Mouse (Mus musculus): ENCODE results near the gene Actr1b. TPM values are rescaled to one million over a fixed set of nuclear protein-coding genes. Genes with fewer than 3 reads are reported as not detected.

The Actr1b gene
- 80.5 and 96.8 TPM in 2 replicates for total RNA-seq (2014; rRNA removed; ENCODE audit: low replicate concordance)
- polyA plus RNA-seq (2015; fragmentation: Nextera tagmentation; extraction: Ambion mirVana), result 67.1 and 67.5 TPM in 2 replicates

GRCm38 (mm10) chr1:36714311-36714710, at the start of gene Actr1b:
Gene Actr1b, minus strand, starts transcription at chr1:36714422.
- Histone ChIP-seq H3K4me1 (ENCODE audit: control insufficient read depth, insufficient read depth) (no peaks in the 10 kb centered on the region), H3K27me3 (ENCODE audit: control insufficient read depth, insufficient read depth, low read length) (no peaks in the 10 kb centered on the region), H3K27ac (ENCODE audit: low read depth) (no peak within 1 kb of the TSS), H3K4me3 (ENCODE audit: low read depth, low read length) (no peak within 1 kb of the TSS), H3K9ac (replicated peaks; ENCODE audit: low read depth, low read length) (no peak within 1 kb of the TSS), H3K4me2 (ENCODE audit: low read depth, low read length) (no peak within 1 kb of the TSS), H3K36me3 (replicated peaks; ENCODE audit: control insufficient read depth, insufficient read depth, low read length) (no peaks in the 10 kb centered on the region), H3K9me3 (replicated peaks; ENCODE audit: control insufficient read depth, low read length) (no peaks in the 10 kb centered on the region)
- TF ChIP-seq EP300 (IDR thresholded peaks at IDR 0.05; ENCODE audit: low read depth) (no peak), CTCF (IDR thresholded peaks at IDR 0.05; ENCODE audit: low read depth) (no peak)
- WGBS, result 66% methylated on average over 5 of the region's 5 CpGs
- ATAC-seq (ENCODE audit: insufficient read depth, low read depth), result no peak
- no peak for DNase-seq (ENCODE audit: low spot score)

GRCm38 (mm10) chr1:36761568-36761967, 47.3 kb upstream of the Actr1b start, which contains the start of gene Zap70:
Gene Zap70, plus strand, starts transcription at chr1:36761798.
- peak within 1 kb of the TSS; percentile 4; the same call in 1 of the 2 replicates for H3K4me2 ChIP-seq (ENCODE audit: low read depth, low read length)
- no peaks in the 10 kb centered on the region for H3K27me3 ChIP-seq (ENCODE audit: control insufficient read depth, insufficient read depth, low read length)
- no peaks in the 10 kb centered on the region for H3K36me3 ChIP-seq (replicated peaks; ENCODE audit: control insufficient read depth, insufficient read depth, low read length)
- peak within 1 kb of the TSS; percentile 20; the same call in 1 of the 2 replicates for H3K4me3 ChIP-seq (ENCODE audit: low read depth, low read length)
- ATAC-seq (ENCODE audit: insufficient read depth, low read depth) (no peak), DNase-seq (ENCODE audit: low spot score) (no peak)
- H3K9me3 ChIP-seq (replicated peaks; ENCODE audit: control insufficient read depth, low read length), result no peaks in the 10 kb centered on the region
- WGBS, result 75% methylated on average over 11 of the region's 11 CpGs
- no peak within 1 kb of the TSS for H3K9ac ChIP-seq (replicated peaks; ENCODE audit: low read depth, low read length)
- no peaks in the 10 kb centered on the region for H3K4me1 ChIP-seq (ENCODE audit: control insufficient read depth, insufficient read depth)
- TF ChIP-seq EP300 (IDR thresholded peaks at IDR 0.05; ENCODE audit: low read depth) (no peak), CTCF (IDR thresholded peaks at IDR 0.05; ENCODE audit: low read depth) (no peak)
- H3K27ac ChIP-seq (ENCODE audit: low read depth), result no peak within 1 kb of the TSS

GRCm38 (mm10) chr1:36761061-36761460, 46.8 kb upstream of the Actr1b start:
- no peaks in the 10 kb centered on the region for H3K9me3 ChIP-seq (replicated peaks; ENCODE audit: control insufficient read depth, low read length)
- WGBS, result 81% methylated on average over 8 of the region's 8 CpGs

GRCm38 (mm10) chr1:36760401-36760800, 46.2 kb upstream of the Actr1b start:
- DNase-seq (ENCODE audit: low spot score), result no peak
- no peaks in the 10 kb centered on the region for H3K36me3 ChIP-seq (replicated peaks; ENCODE audit: control insufficient read depth, insufficient read depth, low read length)
- H3K9ac ChIP-seq (replicated peaks; ENCODE audit: low read depth, low read length), result no peak overlapping the region
- TF ChIP-seq EP300 (IDR thresholded peaks at IDR 0.05; ENCODE audit: low read depth) (no peak), CTCF (IDR thresholded peaks at IDR 0.05; ENCODE audit: low read depth) (no peak)
- no peak overlapping the region for H3K4me2 ChIP-seq (ENCODE audit: low read depth, low read length)
- H3K4me3 ChIP-seq (ENCODE audit: low read depth, low read length), result no peak overlapping the region
- 72% methylated on average over 9 of the region's 9 CpGs for WGBS
- no peaks in the 10 kb centered on the region for H3K27me3 ChIP-seq (ENCODE audit: control insufficient read depth, insufficient read depth, low read length)
- no peak overlapping the region for H3K27ac ChIP-seq (ENCODE audit: low read depth)
- H3K9me3 ChIP-seq (replicated peaks; ENCODE audit: control insufficient read depth, low read length), result no peaks in the 10 kb centered on the region
- ATAC-seq (ENCODE audit: insufficient read depth, low read depth), result no peak
- H3K4me1 ChIP-seq (ENCODE audit: control insufficient read depth, insufficient read depth), result no peaks in the 10 kb centered on the region

More at GRCm38 (mm10) chr1:36761061-36761460, 46.8 kb upstream of the Actr1b start:
- ATAC-seq (ENCODE audit: insufficient read depth, low read depth) (no peak), DNase-seq (ENCODE audit: low spot score) (no peak)
- H3K27me3 ChIP-seq (ENCODE audit: control insufficient read depth, insufficient read depth, low read length), result no peaks in the 10 kb centered on the region
- no peak overlapping the region for H3K27ac ChIP-seq (ENCODE audit: low read depth)
- no peak overlapping the region for H3K4me2 ChIP-seq (ENCODE audit: low read depth, low read length)
- H3K36me3 ChIP-seq (replicated peaks; ENCODE audit: control insufficient read depth, insufficient read depth, low read length), result no peaks in the 10 kb centered on the region
- no peak overlapping the region for H3K9ac ChIP-seq (replicated peaks; ENCODE audit: low read depth, low read length)
- no peaks in the 10 kb centered on the region for H3K4me1 ChIP-seq (ENCODE audit: control insufficient read depth, insufficient read depth)
- no peak overlapping the region for H3K4me3 ChIP-seq (ENCODE audit: low read depth, low read length)
- no peak for TF ChIP-seq CTCF (IDR thresholded peaks at IDR 0.05; ENCODE audit: low read depth)
- TF ChIP-seq EP300 (IDR thresholded peaks at IDR 0.05; ENCODE audit: low read depth), result no peak

- no peaks in the 10 kb centered on the region for H3K4me1 ChIP-seq (ENCODE audit: control insufficient read depth, insufficient read depth)
- DNase-seq (ENCODE audit: low spot score) (no peak), ATAC-seq (ENCODE audit: insufficient read depth, low read depth) (no peak)
- H3K36me3 ChIP-seq (replicated peaks; ENCODE audit: control insufficient read depth, insufficient read depth, low read length), result no peaks in the 10 kb centered on the region
- H3K27me3 ChIP-seq (ENCODE audit: control insufficient read depth, insufficient read depth, low read length), result no peaks in the 10 kb centered on the region
- H3K9ac ChIP-seq (replicated peaks; ENCODE audit: low read depth, low read length), result no peak overlapping the region
- no peak overlapping the region for H3K4me2 ChIP-seq (ENCODE audit: low read depth, low read length)
- H3K9me3 ChIP-seq (replicated peaks; ENCODE audit: control insufficient read depth, low read length), result no peaks in the 10 kb centered on the region
- no peak overlapping the region for H3K4me3 ChIP-seq (ENCODE audit: low read depth, low read length)
- 82% methylated on average over 18 of the region's 18 CpGs for WGBS
- H3K27ac ChIP-seq (ENCODE audit: low read depth), result no peak overlapping the region
- TF ChIP-seq EP300 (IDR thresholded peaks at IDR 0.05; ENCODE audit: low read depth), result no peak
- no peak for TF ChIP-seq CTCF (IDR thresholded peaks at IDR 0.05; ENCODE audit: low read depth)
These were observed 44.9 kb upstream of the Actr1b start for GRCm38 (mm10) chr1:36759076-36759475.

- Histone ChIP-seq H3K36me3 (replicated peaks; ENCODE audit: control insufficient read depth, insufficient read depth, low read length) (no peaks in the 10 kb centered on the region), H3K4me2 (ENCODE audit: low read depth, low read length) (no peak overlapping the region), H3K27ac (ENCODE audit: low read depth) (no peak overlapping the region), H3K9me3 (replicated peaks; ENCODE audit: control insufficient read depth, low read length) (no peaks in the 10 kb centered on the region), H3K9ac (replicated peaks; ENCODE audit: low read depth, low read length) (no peak overlapping the region), H3K4me3 (ENCODE audit: low read depth, low read length) (no peak overlapping the region), H3K27me3 (ENCODE audit: control insufficient read depth, insufficient read depth, low read length) (no peaks in the 10 kb centered on the region), H3K4me1 (ENCODE audit: control insufficient read depth, insufficient read depth) (no peaks in the 10 kb centered on the region)
- DNase-seq (ENCODE audit: low spot score), result no peak
- 80% methylated on average over 9 of the region's 9 CpGs for WGBS
- TF ChIP-seq CTCF (IDR thresholded peaks at IDR 0.05; ENCODE audit: low read depth) (no peak), EP300 (IDR thresholded peaks at IDR 0.05; ENCODE audit: low read depth) (no peak)
- ATAC-seq (ENCODE audit: insufficient read depth, low read depth), result no peak
These were observed 44.3 kb upstream of the Actr1b start for GRCm38 (mm10) chr1:36758553-36758952.

All from heart, postnatal 0 days (tissue).